Mouse (Mus musculus): Measurements from ENCODE around the gene Islr.

The Islr gene

DNA sequence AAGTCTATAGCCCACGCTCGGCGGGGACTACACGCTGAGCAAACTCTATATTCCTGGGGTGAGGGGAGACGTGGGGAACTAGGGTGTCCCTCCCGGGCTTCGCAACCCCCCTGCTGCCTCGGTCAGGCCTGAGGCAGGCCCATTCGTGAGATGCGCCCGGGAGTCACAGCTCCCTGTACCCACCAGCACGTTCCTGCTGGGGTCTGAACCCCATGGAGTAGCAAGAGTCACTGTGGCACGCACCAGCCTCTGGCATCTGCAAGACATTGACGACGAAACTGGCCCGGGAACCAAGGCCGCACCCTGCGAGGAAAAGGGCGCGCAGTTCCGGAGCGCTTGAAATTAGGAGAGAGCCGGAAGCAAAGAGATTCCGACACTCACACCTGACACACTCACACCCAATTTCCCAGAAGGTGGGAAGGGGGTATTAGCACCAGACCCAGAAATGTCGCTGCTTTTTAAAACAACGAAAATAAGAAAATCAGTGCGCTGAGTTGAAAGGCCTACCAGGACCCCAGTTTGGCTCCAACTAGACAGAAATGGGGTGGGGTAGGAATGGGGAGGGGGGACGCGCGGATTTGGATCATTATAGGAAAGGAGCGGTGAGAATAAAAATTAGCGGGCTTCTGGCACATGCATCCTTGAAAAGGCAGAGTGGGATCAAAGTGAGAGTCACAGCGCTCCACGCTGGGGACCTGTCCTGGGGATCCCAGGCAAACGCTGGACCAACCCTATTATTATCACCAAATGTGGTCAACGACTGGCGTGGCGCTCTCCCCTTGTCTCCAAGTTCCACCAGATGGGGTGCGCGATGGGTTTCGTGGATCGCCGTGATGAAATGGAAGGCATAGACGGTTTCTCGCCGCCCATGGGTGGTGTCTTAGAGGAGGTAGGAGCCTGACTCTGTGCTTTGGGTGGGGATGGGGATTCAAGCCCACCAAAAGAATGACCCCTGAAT, 7.2 kb downstream of the Islr start:
- peak in 1 of 2 experiments; percentile 42 for DNase-seq (ENCODE audit: low spot score in 2 of 2)

DNA sequence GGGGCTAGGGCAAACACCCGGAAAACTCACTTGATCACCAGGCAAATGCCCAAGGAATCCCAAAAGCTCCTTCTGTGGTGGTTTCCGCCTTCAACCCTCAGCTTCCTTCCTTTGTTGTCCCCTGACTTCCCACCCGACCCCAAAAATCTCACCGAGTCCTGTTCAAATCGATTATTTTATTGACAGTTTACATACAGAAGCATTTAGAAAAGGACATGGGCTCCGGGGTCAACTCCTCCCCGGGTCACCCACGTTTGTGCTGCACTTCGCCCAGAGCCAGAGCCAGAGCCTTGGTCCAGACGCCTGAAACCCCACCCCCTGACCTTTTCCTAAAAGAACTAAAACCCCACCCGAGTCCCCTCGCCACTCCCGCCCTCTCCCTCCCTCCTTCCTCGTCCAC, 8.0 kb downstream of the Islr start:
- DNase-seq (ENCODE audit: low spot score in 2 of 2): no peak

DNA sequence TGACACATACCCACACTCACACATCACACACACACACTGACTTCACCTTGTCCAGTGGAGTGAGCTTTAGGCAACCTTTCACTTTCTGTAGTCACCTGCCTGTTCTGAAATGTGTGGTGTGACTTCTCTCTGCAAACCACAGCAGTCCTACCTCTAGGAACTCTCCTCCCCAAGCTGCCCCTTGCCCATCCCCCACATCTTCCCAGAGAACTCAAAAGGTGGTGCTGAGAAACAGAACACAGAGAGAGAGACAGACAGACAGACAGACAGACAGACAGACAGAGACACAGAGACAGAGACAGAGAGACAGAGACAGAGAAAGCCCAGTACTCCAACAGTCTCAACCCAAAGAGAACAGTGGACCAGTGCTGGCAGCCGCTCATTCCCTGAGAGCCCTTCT, 8.4 kb downstream of the Islr start:
- DNase-seq (ENCODE audit: low spot score in 2 of 2): peak in 1 of 2 experiments; percentile 35

DNA sequence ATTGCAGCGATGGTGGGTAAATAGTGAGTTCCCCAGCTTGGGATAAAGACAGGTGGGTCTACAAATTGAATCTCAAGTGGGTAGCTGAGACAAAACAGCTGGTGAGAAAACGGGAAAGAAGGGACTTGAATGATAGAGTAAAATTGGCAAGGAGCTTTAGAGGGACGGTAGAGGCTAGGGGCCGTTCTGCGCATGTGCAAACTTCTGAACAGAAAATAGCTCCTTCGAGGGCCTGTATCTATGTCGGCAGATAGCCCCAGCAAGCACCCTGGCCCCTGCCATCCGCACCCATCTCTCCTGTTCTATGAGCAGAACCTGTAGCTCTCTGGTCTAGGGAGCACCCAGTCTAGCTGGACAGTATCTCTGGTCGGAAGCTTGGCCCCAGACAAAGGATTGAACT, 9.9 kb downstream of the Islr start:
- DNase-seq (ENCODE audit: low spot score in 2 of 2): no peak

DNA sequence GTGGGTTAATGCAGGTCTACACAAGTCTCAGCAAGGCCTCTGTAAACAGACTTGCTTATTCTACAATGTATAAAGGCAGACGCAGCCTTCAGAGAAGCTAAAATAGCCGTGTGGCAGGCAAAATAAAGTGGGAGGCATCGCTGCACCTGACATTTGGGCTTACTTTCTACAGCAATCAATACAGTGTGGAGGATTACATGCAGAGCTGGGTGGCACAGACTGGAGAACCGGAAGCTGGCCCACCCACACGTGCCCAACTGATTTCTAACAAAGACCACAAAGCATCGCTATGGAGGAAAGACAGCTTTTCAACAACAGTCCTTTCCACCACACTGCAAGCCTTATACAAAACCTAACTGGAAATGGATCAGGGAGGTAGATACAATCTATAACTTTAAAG, 19.6 kb downstream of the Islr start:
- no peak for DNase-seq (ENCODE audit: low spot score in 2 of 2)

DNA sequence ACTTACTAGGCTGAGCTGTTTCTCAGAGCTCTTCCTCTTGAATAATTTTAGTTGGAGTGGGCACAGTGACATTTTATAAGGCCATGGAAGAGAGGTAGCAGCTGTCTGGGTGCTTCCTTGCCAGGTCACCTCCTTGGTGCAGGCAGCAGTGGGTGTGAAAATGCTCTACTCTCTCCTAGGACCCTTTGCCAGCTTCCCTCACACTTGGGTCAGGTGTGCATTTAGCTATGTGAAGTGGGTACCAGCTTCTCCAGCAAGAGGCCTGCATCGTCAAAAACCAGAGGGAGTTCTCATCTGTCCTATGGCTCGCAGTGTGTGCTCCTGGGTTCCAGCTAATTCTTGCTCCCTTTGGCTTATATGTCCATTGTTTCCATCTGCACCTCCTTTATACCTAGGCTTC, 24.7 kb downstream of the Islr start:
- DNase-seq (ENCODE audit: low spot score in 2 of 2): no peak

DNA sequence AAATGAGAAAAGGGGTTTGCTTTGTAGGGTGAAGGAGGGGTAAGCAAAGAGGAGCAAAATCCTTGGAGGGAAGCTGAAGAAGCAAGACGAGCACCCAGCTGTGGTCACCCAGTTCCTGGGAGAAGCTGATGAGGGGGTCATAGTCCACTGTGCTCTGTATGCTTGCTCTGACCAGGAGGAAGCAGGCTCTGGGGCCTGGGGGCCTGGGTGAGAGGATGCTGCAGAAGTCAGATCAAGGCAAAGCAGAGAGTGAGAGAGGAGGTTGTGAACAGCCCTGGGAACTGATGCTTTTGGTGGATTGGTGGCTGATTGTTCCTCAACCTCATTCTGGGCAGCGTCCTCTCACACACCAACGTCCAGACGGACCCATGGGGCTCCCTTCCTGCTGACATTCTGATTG, 26.9 kb downstream of the Islr start:
- no peak for DNase-seq (ENCODE audit: low spot score in 2 of 2)

DNA sequence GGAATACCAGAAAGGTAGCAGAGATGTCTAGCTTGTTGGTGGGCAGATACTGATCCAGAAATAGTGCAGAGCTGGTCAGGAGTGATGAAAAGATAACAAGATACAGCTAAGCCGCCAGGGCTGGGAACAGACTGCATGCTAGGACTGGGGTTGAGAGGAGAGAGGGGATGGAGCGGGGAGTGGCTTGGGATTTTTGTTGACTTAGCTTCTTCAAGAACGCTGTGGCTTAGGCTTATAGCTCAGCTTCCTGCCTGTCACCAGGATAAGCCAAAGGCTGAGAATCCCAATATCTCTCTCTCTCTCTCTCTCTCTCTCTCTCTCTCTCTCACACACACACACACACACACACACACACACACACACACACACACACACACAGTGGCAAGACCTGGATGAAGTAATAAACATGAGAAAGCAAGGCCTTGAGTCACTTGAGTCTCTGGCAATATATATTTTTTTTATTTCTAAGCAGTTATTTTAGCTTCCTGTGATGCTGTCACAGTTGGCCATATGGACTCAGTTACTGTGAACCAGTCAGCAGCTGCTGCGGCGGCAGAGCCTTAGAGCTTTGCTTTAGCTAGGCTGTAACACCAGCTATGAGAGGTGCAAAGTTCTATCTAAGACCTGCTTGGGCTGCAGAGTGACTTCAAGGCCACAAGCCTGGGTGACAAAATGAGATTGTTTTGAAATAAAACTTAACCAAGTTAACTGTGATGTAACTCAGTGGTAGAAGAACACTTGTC, 28.2 kb downstream of the Islr start:
- DNase-seq (ENCODE audit: low spot score in 2 of 2): peak; percentile 60 to 85

DNA sequence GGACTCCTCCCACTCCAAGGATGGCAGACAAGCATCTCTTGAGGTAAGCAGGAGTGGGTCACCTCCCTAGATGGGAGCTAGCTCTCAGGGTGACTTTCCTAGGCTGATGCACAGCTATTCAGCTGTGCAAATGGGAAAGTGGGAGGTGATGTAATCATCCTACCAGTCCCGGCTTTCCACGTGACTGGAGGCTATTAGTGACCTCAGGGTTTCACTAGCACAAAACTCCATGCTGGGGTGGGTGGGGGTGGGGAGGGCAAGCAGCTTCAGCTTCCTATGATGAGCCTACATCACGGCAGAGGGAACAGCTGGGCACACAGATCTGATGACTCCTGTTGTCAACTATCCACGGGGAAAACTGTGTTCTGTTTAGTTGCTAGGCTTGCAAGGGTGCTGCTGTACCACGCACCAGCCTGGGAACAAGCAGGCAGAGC, 29.3 kb downstream of the Islr start:
- DNase-seq (ENCODE audit: low spot score in 2 of 2): no peak

DNA sequence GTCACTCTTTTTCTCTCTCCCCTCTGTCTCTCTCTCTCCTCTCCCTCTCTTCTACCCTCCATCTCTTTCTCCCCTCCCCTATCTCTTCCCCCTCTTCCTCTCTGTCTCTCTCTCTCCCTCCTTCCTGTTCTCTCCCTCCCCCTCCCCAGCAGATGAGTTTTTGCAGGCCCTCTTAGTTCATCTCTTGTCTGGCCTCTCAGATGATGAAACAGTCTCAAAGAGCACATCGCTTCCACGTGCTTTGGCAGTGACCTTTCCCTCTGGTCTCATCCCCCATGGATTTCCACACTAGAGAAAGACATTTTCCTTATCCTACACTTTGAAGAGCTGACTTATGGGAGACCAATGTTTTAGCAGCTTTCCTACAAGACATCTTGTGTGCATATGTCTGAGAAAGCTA, 31.2 kb downstream of the Islr start:
- DNase-seq (ENCODE audit: low spot score in 2 of 2): no peak

DNA sequence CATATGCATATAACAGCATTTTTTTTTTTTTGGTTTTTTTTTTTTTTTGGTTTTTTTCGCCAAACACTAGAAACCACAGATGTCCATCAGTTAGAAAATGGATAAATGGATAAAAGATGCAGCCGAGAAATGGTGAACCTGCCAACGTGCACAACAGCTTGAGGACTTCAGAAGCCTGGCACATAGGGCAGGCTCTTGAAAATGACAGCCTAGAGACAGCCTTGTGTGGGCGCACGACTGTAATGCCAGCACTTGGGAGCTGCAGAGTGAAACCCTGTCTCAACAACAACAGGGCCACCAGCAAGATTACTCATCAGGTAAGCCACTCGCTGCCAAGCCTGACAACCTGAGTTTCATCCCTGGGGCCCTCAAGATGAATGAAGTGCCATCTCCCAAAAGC, 34.7 kb downstream of the Islr start:
- DNase-seq (ENCODE audit: low spot score in 2 of 2): no peak

DNA sequence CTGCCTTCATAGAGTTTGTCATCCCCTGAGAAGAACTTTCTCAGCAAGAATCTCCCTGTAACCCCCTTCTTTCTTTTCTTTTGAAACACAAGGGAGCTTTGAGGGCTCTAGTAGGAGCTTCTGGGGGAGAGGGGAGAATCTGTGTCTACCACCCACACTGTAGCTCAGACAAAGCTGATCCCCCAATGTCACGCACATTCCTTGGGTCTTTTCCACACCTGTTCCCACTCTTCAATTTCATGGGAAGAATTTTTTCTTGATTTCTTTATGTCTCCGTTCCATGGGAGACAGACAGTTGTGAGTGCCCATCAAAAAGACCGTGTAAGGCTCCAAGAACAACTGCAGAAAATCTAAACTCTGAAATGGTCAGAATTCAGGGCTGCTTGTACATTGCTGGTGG, 35.2 kb downstream of the Islr start:
- no peak for DNase-seq (ENCODE audit: low spot score in 2 of 2)

DNA sequence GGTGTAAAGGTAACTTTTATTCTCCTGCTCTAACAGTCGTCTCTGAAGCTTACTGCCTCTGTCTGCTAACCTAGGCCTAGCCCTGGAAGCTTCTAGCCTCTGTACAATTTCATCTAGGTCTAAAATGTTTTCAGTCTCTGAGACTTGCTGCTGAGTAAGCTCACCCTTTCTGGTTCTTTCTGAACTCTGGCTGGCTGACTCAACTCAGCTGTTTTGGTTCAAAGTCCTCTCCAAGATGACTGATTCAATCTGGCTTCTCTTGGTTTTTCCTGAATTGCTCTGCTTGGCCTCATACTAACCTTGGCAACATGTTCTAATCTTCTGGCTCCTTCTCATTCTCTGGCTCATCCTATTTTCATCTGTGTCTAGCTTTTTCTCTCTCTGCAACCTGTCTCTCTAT, 38.3 kb downstream of the Islr start:
- DNase-seq (ENCODE audit: low spot score in 2 of 2): no peak

DNA sequence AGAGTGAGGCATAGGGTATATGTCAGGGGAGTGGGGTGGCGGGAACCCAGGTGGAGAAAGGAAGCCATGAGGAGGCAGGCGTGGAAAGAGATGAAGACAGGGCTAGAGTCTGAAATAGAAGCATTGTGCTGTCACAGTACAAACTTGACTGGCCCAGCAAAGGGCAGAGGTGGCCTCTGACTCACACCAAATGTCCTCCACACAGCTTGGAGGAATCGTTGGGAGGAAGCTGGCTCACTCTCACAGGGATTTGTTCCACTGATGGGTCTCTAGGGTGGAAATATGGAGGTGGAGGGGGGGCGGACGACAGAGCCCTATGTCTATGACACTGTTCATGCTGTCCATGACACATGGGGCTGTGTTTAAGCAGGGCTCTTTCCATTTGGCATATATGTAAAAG, 41.0 kb downstream of the Islr start:
- DNase-seq (ENCODE audit: low spot score in 2 of 2): no peak

DNA sequence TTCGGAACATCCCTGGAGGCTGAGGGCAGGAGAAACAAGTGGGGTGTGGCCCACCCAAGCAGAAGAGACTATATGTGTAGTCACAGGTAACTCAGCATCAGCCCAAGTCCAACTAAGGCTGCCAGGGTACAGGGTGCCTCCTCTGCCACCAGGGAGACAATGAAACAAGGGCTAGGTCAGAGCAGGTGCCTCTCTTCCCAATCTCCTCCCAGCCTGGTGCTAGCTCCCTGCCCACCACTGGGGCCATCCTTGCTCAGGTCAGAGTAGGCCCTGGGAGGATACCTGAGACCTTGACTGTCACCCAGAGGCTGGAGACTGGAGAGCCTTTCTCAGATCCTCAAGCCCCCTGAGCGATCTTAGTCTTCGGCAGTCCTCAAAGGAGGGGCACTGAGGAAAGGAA, 41.9 kb downstream of the Islr start:
- DNase-seq (ENCODE audit: low spot score in 2 of 2): no peak

DNA sequence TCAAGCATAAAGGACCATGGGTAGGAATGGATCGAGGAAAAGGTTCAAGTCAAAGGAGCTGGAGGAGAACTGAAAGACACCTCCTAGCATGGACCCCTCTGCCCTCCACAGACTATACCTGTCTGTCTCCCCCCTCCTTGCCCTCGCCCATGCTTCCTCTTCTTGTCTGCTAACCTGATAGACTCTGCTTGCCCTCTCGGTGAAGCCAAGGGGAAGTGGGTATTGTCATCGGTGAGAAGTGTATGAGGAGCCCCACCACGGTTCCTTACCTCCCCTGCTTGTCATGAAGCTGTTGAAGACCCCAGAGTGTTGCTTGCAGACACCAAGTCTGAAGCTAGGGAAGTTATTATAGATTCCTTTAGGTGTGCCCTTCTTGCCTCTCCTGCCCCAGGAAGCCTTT, 43.8 kb downstream of the Islr start:
- no peak for DNase-seq (ENCODE audit: low spot score in 2 of 2)

DNA sequence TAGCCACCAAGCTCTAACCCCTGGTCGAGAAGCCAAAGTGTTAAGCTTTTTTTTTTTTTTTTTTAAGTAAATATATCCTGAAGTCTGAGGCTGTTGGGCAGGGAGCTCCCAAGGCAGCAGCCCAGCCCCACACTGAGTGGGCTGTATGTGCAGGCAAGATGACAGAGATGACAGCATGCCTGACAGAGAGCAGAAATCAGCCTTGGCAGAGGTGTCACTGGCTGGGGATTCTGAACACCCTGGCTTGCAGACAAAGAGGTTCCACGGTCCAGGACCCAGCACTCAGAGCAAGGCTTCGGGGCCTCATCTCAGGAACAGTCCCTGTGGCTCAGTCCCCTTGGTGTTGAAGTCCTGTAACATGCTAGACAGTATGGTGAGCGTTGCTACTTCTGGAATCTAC, 44.3 kb downstream of the Islr start:
- DNase-seq (ENCODE audit: low spot score in 2 of 2): peak; percentile 45 to 58

DNA sequence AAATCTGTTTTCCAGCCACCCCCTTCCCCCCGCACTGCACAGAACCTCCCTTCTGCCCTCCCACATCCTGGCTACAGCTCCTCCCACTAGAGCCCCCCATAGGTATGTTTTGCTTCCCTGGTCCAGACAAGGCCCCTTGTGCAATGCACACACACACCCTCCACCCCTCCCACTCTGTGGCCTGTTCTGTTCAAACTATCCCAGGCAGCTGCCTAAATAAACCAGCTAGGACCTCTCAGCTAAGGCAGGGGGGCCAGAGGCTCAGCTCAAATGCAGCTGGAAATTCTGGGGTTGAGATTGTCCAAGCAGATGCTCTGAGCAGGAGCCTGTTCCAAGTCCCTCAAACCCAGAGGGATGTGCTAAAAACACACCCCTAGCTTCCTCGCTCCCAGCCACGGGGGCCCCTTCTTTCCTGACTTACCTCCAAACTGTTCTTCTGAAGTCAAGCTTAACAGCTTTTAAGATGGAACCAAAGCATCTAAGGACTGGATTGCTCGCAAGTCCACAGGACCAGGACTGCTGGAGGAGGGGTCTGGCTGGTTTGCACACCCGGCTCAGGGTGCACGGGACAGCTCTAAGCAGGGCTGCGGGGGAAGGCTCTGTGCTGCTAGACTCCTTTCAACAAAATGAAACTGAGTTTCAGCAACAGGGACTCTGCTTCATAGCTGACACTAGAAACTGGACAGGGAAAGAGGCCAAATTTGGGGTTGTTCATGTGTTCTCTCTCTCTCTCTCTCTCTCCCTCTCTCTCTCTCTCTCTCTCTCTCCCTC, 45.4 kb downstream of the Islr start:
- DNase-seq (ENCODE audit: low spot score in 2 of 2): no peak

DNA sequence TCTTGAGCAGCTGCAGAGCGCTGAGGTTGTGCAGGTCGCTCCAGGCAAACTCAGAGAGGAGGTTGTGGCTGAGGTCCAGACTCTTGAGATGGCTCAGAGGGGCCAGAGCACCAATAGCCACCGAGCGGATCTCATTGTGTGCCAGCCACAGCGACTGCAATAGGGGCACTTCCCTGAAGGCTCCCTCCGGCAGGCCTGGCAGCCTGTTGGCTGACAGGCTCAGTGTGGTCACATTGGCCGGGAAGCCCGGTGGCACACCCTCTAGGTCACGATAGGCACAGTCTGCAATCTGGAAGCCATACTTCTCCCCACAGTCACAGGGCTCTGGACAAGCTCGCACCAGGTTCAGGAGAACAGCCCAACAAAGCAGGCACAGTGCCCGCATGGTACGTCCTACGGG, 46.3 kb downstream of the Islr start:
- no peak for DNase-seq (ENCODE audit: low spot score in 2 of 2)

DNA sequence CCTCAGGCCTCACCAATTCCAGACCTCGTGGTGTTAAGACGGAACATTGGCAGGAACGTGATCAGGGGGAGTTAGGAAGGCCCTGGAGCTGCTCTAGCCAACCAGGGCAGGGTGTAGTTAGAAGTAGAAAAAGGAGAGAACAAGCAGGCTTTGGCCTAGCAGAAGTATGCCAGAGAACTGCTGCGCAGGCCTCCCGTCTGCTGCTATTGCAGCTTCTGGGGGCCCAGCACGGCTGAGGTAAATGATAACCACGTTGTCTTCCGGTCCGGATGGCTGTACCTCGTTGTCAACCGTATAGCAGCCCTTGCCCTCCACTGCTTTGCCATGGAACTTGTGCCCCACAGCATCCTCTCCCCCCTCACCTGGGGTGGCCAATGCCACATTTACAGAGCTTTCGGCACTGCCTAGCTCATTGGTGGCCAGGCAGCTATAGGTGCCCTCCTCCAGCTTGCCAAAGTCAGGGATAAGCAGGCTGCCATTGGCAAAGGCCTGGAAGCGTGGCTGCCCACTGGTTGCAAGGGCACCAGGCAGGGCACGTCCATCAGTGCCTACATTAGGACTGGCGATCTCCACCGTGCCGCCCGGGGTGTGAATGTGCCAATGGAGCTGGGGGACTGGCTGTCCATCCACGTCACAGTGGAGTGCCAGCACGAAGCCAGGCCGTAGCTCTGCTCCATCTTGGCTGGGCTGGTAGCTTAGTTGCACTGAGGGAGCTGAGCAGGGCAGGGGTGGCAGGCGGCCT, 47.1 kb downstream of the Islr start:
- no peak for DNase-seq (ENCODE audit: low spot score in 2 of 2)

DNA sequence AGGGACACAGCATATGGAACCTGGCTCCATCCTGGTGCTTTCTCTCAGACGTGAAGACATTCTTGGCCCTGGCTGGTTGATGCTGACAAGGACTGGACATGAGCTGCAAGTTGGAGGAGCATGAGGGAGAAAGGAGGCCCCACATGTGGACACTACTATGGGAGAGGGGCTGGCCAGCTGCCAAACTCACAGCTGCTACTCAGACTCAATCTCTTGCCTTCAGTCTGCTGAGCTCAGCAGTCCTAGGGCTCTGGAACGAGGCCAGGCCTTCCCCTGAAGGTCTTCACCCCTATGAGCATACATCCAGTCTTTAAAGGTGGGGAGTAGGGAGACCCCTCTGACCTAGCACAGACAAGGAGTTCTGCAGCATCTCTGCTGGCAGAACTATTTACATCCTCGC, 48.7 kb downstream of the Islr start:
- peak; percentile 66 to 74 for DNase-seq (ENCODE audit: low spot score in 2 of 2)

DNA sequence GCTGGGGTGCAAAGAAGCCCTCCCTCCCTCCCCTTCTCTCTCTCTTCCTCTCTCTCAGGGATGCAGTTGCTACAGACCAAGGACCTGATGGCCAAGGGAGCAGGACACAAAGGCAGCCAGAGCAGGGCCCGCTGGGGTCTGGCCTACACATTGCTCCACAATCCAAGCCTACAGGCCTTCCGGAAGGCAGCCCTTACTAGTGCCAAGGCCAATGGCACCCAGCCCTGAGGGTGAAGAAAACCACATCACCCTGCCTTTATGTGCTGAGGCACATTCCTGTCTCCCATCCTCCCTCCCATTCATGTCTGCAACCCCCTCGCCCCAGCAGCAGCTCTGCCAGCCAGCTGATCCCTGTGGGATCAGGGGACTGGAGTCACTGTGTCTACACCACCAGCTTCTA, 51.0 kb downstream of the Islr start:
- DNase-seq (ENCODE audit: low spot score in 2 of 2): no peak
